Mouse (Mus musculus) thymus, postnatal 0 days (tissue): ENCODE measurements around the gene Pak4. TPM values are rescaled to one million over a fixed set of nuclear protein-coding genes. Genes with fewer than 3 reads are reported as not detected.
"Not testable (repeated sequence)": the region's sequence is repeated elsewhere in the genome, so short reads cannot be mapped to it uniquely, and the experiment has no call there.

Experiments
- DNase-seq: peaks from one replicate; pipeline ENCODE4 v3.0.0-alpha.2; 2015; ENCODE audit warnings: low spot score
- polyA plus RNA-seq: library from polyadenylated mRNA; unstranded; fragments of >200 nt; fragmentation: Nextera tagmentation; extraction: Ambion mirVana; gene quantifications from 2 replicates; pipeline ENCODE4 v1.2.1, GENCODE M21; 2015

Pak4 gene
- polyA plus RNA-seq, 1 experiment from 2014 or later, result 20.3 TPM

DNA sequence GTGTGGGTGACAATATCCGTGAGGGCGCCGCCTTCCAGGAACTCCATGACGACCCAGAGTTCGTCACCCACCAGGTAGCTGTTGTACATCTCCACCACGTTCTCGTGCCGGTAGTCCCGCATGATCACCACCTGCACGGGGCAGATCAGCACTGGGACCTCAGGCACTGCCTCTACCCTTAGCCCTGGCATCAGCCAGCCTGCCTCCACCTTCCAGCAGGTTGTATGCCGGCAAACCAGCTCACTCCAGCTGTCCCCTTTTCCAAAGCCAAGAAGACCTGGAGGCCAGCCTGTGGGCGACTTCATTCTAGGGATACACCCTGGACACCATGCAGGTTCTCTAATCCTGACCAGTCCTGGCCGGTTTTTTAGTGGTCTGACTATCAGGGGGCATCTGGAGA is 35.0 kb downstream of the Pak4 start:
- DNase-seq, result no peak

DNA sequence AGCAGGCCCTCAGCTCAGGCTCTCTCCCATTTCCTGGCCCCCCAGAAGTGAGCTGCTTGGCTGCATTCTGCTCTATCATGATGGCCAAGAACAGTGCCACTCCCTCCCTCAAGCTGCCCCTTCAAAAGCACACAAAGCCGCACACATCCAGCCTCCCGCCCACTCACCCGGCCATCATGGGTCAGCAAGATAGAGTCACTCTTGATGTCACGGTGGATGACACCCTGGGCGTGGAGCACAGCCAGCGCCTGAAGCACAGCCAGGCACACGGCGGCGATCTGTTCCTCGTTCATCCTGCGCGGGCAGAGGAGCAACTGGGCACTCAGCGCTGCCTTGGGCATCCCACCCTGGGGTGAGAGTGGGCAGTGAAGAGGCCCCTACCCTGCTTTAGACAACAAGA is 35.6 kb downstream of the Pak4 start:
- DNase-seq, result no peak

DNA sequence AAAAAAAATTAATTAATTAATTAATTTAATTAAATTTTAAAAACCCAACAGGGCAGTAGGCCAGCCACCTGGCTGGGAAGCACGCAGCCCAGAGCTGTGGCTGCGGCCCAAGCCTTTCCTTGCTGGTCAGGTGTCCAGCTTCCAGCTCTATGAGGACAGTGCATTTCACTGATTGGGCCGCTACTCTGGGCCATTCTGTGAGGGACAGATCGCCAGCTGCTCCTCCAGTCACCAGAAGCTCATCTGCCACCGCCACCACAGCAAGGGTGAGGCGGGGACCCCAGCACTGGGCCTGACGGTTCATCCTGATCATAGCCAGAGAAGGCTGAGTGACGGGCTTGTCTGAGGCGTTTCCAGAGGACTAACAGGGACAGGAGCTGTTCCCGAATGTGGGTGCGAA is 36.0 kb downstream of the Pak4 start:
- no peak for DNase-seq

DNA sequence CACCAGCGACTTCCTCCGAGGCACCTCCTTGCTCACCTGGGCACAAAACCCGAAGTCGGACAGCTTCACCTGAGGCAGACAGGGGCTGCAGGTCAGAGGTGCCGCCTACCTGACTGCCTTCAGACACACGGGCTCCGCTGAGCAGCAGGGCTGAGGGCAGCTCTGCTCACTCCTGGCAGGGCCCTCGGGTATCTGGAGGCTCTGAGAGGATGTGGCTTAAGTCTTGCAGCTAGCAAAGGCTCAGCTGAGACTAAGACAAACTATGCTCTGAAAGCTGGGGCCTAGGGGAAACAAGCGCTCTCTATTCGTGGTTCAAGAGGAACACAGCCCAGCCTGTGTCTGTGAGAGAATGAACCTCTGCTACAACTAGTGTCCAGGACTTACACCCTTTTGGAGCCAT is 37.1 kb downstream of the Pak4 start:
- DNase-seq, result peak; percentile 75

DNA sequence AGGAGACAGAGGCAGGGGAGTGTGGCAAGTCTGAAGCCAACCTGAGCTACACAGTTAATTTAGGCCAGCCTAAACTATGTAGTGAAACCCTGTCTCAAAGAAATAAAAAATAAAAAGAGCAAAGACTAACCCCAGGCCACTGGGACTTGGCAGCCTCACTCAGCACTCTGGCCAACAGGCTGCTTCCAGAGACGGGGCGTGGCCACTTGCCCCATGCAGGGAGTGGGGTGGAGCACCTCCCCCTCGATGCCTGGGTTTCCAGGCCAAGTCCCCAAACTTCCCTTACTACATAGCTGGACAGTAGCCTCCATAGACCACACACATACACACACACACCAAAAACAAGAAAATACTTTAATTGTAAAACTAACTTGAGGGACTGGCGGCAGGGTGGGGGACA is 39.5 kb downstream of the Pak4 start:
- DNase-seq, result no peak

DNA sequence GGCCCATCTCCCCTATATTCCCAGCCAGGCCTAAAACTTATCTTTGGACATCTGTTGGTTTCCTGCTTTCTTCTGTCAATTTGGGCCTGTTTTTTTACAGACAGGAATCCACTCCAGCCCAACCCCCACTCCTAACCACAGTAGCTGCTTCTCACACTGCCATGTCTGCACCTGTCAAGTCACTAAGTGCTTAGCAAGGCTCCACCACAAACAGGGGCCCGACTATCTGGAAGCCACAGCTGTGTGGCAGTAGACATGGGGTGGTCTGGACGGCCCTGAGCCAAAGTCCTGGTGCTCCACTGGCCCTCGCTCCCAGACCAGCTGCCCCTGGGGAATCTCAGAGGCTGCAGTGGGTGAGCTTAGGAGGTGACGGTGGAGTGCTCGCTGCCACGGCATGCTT is 40.3 kb downstream of the Pak4 start:
- peak; percentile 93 for DNase-seq

DNA sequence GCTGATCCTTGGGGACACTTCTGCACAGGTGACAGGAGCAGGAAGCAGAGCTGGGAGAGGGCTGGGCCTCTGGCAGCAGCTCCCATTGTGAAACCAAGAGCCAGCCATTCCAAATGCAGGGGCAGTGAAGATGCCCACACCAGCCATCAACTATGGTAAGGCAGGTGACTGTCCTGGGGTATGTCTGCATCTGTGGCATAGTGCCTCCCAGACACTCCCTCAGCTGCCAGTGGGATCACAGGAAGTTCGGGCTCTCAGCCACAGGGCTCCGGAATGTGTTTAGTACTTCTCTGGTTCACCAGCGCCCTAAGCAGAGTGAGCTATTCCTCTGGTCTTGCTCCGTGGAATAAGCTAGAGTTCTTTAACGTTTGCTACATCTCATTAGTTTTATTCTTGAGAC is 40.9 kb downstream of the Pak4 start:
- no peak for DNase-seq

DNA sequence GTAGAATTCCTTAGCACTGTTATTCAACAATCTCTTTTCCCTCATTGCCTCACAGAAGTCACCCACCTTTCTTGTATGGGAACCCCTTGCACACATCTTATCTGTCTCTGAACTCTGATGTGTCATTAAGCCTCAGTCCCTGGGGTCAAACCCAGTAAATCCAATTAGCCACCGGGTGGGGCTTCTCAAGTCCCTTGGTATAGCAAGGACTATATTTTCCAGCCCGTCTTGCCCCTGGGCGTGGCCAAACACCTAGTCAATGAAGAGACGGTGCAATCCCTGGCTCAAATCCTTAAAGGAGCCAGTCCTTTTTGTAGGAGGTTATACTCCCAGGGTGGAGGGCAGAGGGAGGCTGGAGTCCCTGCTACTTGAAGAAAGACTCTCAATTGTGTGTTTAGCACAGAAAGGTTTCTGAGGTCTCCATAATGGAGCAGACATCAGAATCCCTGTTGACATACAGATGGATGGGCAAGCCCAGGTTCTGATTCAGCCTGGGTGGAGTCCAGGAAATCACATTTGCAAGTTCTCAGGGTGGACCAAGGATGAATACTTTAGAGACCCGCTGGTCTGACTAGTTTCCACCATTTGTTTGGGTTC is 41.9 kb downstream of the Pak4 start:
- no peak for DNase-seq

DNA sequence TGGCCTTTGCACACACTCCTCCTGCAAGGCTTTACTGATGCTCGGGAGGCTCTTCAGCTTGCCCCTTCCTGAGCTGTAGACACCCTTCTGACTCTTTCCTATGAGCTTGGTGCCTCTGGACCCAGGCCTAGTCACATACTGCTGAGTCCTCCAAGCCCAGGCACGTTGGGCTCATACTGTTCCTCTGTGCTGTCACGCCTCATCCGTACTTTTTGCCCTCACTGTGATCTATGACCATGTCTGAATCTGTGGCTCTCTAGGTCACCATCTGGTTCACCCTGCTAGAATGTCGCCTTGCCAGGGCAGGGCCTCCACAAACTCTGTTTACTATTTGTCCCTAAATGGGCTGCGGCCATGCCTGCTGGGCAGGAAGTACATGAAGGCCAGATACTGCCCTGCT is 44.9 kb downstream of the Pak4 start:
- DNase-seq, result no peak

DNA sequence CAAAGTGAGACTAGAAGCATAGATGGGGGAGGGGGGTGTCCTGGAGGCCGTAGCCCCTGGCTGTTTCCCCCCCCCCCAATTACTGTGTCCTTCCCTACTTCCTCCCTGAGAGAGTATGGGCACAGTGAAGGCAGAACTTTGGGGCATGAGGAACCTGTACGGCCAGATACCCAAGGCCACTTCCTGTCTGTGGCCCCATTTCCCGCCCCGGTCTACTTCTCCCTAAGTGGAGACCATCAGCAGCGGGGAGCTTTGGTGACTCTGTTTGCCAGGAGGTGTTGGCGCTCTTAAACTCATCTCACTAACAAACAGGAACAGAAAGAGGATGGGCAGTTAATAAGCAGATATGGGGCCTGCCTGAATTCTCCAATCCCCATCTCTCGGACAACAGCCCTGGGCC is 50.4 kb downstream of the Pak4 start:
- no peak for DNase-seq

DNA sequence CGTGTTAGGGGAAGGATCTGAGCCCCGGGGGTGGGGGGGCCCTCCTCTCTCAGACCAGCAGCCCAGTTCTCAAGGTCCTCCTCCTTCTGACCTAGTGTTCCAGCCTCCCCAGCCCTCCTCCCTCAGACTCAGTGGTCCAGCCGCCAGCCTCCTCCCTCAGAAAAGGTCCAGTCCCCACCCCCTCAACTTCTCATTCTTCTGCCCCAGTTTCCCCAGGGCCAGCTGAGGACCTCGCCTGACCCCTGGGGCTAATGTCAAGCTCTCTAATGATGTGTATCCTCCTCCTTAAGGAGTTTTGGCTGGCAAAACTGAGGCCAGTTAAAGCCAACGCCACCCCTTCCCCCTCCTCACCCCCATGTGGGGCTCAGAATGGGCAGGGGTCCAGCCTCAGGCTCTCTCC is 50.8 kb downstream of the Pak4 start, which contains the start of gene Nccrp1:
Nccrp1 (minus strand) TSS at position 101 of the 400 bp plus-strand sequence.
- DNase-seq, result no peak

DNA sequence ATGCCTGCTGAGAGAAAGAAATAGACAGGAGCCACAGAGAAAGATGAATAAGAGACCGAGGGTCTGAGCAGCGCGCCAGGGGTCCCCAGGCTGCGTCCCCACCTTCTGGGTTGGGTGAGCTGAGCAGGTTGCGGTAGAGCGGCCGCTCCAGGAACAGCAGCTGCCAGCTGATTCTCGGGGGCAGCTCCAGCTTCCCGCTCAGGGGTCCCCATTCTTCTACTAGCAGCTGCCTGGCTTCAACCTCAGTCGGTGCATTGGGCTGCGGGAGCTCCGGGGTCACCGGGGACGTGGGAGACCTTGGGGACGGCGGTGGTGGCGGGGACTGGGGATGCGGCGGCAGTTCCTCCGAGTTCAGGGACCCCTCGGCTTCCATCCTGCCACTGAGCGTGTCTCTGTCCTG is 51.3 kb downstream of the Pak4 start:
- DNase-seq, result peak; percentile 38

DNA sequence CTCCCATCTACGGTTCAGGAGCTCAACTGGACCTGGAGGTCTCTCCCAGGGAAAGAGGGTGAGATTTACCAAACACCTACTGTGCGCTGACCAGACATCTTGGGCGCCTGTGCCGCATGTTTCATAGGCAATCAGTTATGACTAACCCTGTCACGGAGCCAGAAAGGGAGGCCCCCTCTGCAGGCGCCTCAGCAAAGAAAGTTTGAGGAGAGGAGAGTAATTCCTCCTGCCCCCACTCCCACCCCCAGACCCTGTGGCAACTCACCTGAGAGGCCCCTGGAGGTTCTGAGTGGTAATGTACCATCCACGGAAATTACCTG is 52.1 kb downstream of the Pak4 start:
- DNase-seq, result no peak

DNA sequence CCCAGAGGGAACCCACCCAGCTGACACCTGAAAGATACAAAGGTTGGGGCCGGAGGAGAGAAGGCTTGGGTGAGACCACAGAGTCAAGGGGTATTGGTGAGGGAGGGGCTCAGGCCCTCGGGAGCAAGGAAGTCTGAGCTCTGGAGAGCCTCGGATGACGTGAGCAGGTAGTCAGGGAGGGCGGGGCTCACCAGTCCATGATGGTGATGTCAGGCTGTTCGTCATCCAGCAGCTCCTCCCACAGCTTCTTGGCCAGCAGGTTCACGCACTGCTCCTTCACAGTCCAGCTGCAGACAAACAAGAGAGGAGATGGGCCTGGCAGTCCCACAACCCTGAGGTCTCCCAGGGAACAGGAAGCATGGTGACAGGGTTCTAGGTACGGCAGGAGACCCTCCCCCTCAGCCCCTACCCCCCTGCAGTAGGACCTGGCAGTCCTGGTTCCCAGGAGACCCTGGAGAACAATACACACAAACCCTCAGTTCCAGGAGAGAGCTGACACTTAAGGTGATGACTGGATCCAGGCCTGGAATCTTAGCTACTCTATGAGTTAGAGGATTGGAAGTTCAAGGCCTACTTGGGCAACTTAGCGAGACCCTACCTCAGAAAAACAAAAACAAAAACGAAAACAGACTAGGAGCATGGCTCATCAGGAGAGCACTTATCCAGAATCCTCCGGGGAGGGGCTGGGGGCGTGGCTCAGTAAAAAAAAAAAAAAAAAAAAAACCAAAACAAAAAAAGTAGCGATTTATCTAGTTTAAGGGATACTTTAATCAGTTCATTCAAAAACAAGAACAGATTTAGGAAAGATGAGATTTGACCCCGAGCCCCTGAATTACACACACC is 52.7 kb downstream of the Pak4 start:
- no peak for DNase-seq

DNA sequence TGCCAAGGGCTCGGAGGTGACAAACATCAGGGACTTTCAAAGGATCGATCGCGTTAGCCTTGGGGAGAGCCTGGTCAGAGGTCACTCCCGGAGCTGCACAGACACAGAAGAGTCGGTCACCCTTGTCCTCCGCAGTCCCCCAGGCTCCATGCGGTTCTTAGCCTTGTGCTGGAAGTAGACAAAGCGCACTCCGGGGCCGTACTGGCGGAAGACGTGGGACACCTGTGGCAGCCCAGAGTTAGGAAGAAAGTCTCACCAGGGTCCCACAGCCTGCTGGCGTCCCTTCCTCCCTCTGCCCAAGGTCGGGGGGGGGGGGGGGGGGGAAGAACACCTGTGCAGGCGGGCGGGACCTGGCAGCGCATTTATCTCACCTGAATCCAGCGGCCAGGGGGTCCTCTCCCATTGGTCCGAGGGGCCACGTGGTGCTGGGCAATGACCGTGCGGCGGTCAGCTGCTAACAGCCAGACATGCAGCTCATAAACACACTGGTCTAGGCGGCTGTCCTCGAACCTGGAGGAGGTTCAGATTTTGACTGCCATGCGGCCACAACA is 53.9 kb downstream of the Pak4 start:
- no peak for DNase-seq

DNA sequence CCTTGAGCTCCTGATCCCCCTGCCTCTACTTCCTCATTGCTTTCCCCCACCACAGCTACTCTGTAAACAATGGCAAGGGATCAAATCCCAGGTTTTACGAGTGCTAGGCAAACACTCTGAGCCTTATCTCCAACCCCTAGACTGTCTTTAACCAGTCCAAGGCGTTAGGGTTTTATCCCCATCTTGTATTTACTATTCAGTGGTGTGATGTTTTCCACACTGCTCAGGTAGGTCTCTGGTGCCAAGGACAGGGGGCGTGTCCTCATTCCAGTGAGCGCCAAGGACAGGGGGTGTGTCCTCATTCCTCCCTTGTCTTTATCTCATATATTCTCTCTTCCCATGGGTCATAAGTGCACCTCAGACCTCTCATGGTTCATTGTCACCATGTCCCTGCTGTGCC is 57.5 kb downstream of the Pak4 start, which contains the start of gene Sycn:
Sycn (plus strand) TSS at position 360 of the 400 bp plus-strand sequence.
- no peak for DNase-seq

DNA sequence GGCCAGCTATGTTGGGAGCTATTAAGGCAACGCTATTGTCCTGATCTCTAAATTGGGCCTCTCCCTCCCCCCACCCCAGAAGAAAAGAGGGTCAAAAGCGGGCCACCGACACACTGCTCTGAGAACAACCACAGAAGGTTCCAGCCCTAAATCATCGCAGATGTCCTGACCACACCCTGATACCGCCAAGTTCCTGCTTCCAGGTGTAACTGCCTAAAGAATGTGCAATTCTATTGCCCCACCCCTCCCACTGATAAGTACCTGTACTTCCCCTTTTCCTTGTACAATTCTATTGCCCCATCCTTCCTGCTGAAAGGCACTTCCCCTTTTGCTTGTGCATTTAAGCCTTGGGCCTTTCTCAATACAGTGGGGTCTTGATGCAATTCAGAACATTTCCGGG is 59.1 kb downstream of the Pak4 start:
- not testable (repeated sequence) for DNase-seq

DNA sequence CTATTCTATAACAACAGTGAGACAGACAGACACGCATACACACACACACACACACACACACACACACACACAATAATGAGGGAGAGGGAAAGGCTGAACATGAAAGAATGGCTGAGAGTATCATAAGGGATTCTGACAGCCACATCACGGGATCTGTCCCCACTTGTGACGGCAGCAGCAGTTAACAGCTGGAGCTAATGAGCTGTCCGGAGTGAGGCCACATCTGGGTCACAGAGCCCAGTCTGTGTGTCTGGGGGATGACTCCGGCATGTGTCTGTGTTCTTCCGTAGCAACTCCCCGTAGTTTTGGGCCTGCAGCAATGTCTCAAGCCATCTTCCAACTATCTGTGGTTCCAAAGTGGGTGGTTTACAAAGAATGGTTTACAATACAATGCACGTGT is 66.0 kb downstream of the Pak4 start:
- no peak for DNase-seq

DNA sequence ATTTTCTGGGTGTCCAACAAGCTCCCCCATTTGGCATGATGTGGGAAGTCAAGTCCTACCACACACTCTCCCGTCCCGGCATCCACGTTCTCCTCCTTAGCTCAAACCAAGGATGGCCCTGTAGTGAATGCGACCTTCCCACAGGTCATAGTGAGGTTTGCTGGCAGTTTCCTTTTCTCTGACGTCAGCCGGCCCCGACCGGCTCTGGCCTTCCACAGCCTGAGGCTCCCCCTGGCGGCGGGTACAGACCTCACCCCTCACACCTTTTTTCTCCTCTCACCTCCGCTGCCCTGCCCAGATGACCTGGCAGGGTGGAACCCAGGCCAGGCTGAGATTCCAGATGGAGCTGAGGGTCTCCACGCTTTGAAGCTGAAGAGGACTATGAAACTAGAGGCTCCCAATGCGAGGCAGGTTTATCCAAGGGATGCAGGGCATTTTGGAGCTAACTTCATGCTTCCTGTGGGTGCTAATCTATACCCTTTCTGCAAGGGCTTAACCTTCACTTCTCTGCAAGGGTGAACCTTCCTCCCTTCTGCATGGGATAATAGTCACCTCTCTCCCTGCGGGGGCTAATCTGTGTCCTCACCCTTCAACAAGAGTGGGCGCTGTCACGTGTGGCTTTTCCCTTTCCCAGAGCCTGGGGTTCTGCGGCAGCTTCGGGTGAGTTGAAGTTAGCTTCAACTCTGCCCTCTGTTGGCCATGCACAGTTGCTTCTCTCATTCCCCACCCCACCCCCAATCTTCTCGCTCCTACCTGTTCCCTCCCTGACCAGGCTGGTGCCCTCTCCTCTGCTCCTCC is 69.9 kb downstream of the Pak4 start:
- peak; percentile 87 for DNase-seq

DNA sequence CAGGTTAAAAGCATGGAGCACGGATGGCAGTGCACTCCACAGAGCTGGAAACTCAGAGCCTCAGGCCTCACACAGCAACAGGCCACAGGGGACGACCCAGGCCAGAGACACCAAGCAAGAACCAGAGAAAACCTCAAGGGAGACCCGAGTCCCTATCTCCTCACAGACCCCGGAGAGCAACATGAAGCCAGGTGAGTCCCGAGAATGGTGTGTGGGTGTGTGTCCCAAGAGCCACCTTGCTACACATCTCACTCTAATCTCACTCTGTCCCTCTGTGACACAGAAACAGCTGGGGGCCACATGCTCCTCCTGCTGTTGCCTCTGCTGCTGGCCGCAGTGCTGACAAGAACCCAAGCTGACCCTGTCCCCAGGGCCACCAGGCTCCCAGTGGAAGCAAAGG is 75.4 kb downstream of the Pak4 start, which contains the start of gene Ifnl3:
Ifnl3 (plus strand) TSS at position 301 of the 400 bp plus-strand sequence.
- not testable (repeated sequence) for DNase-seq

DNA sequence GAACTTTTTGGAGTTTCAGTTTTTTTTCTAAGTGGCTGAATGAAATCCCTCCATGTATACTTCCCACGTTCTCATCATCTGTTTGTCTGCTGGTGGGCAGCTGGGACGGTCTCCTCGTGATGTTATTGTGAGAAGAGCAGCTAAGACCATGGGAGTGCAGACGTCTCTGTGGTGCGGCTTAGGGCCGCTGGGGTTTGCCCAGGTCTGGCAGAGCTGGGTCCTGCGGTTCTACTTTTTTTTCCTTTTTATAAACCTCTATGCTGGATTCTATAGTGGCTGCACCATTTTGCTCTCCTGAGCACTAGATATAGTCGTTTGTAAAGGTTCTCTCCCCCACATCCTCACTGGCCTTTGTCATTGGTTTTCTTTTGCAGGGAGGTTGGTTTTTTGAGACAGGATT is 86.5 kb downstream of the Pak4 start:
- DNase-seq, result no peak
